Mouse (Mus musculus): ENCODE results near the gene Dusp18. TPM values are rescaled to one million over a fixed set of nuclear protein-coding genes. Genes with fewer than 3 reads are reported as not detected.

The Dusp18 gene
- total and polyA plus RNA-seq, 3 experiments, result 2.8 to 6.6 (median 4.8) TPM

DNA sequence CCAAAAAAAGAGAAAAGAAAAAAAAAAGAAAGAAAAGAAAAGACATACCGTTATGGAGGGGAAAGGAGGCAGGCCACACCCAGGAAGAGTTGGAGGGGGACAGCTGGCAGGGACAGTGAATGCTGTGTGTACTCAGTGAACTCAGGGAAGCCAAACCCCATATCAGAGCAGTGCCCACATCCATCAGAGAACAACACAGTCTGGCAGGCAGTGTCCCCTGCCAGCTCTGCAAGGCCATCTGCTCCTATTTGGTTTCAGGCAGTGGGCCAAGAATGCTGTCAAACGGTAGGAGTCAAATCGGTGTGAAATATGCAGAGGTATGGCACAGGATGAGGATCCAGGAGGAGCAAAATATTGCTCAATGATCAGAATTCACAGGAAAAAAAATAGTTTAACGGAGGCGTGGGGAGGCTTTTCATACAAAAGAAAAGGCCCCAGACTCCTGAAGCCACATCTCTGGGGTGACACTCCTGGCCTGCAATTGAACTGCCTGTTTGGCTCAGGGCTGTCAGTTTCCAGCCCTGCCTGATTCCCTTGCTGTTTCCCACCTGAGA is 41.5 kb upstream of the Dusp18 start:
- no peak overlapping the region for H3K9ac ChIP-seq (ENCODE audit: insufficient read depth, low read depth)
- H3K4me2 ChIP-seq (ENCODE audit: insufficient read depth, low read depth, poor library complexity, severe bottlenecking), result no peak overlapping the region
- peaks cover 0 to 5% of the 10 kb centered on the region in 2 experiments; a peak in 1 of 4 replicates for H3K4me1 ChIP-seq (ENCODE audit: control insufficient read depth in 1 of 2, insufficient read depth in 2 of 2)
- no peak for TF ChIP-seq SMC3 (IDR thresholded peaks at IDR 0.05; ENCODE audit: low read depth, low read length)
- H3K9me3 ChIP-seq (replicated peaks; ENCODE audit: low read length), result peaks cover 8% of the 10 kb centered on the region
- in situ Hi-C loops (cut with MboI; ENCODE audit: low pct_ligation_motif_present, low pct_unique_long_range_greater_than_20kb, low sequenced_read_pairs) (no loop called here), dilution Hi-C loops (cut with MboI; ENCODE audit: extremely low pct_ligation_motif_present, extremely low pct_unique_long_range_greater_than_20kb, low sequenced_read_pairs) (no loop called here)
- H3K79me2 ChIP-seq (replicated peaks; ENCODE audit: control insufficient read depth, extremely low read depth, insufficient read depth, poor library complexity, severe bottlenecking), result no peaks in the 10 kb centered on the region
- no peak overlapping the region for H3K4me3 ChIP-seq (replicated peaks in 1 of 3; ENCODE audit: low read depth in 2 of 3, low read length in 2 of 3, poor library complexity in 1 of 3)
- no peaks in the 10 kb centered on the region for H3K36me3 ChIP-seq (replicated peaks in 1 of 2; ENCODE audit: control insufficient read depth in 1 of 2, insufficient read depth in 1 of 2, low read length in 1 of 2)
- H3K27ac ChIP-seq (ENCODE audit: insufficient read depth, low read depth), result no peak overlapping the region
- no peak for DNase-seq (ENCODE audit: extremely low read depth)
- H3K27me3 ChIP-seq (replicated peaks), result peaks cover 4% of the 10 kb centered on the region

DNA sequence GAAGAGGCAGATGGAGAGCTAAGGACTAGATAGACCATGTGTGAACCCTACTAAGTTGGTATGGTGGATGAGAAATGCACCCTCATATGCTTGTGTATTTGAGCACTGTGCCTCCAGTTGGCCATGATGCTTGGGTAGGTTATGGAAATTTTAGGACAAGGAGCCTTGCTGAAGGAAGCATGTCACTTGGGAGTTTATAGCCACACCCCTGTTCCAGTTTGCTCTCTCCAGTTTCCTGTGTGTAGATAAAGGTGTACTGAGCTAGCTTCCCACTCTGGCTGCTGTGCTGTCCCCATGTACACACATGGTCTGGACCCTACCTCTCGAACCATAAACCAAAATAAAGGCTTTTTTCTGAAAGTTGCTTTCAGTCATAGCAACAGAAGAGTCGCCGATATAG is 40.9 kb upstream of the Dusp18 start:
- no peak for TF ChIP-seq ZC3H11A (IDR thresholded peaks at IDR 0.05; ENCODE audit: low read depth, low read length)
- TF ChIP-seq ZNF384 (IDR thresholded peaks at IDR 0.05; ENCODE audit: low read depth, low read length), result no peak
- TF ChIP-seq MAFK (IDR thresholded peaks at IDR 0.05; ENCODE audit: insufficient replicate concordance, low read length), result no peak
- no peak for TF ChIP-seq ELF1 (IDR thresholded peaks at IDR 0.05; ENCODE audit: low read depth, low read length)
- no peak for TF ChIP-seq MAX (IDR thresholded peaks at IDR 0.05; ENCODE audit: low read length)
- no peak for TF ChIP-seq SMC3 (IDR thresholded peaks at IDR 0.05; ENCODE audit: low read depth, low read length)
- no peak for TF ChIP-seq SIN3A (IDR thresholded peaks at IDR 0.05; ENCODE audit: low read length)
- TF ChIP-seq BHLHE40 (IDR thresholded peaks at IDR 0.05; ENCODE audit: low read depth, low read length), result no peak
- TF ChIP-seq IRF4 (IDR thresholded peaks at IDR 0.05; ENCODE audit: low read depth, low read length), result no peak
- TF ChIP-seq MYC (IDR thresholded peaks at IDR 0.05; ENCODE audit: low read depth, low read length), result no peak
- TF ChIP-seq UBTF (IDR thresholded peaks at IDR 0.05; ENCODE audit: low read depth, low read length), result no peak
- TF ChIP-seq KAT2A (IDR thresholded peaks at IDR 0.05; ENCODE audit: insufficient replicate concordance, low read length), result no peak
- no peak for TF ChIP-seq TBP (conservative IDR thresholded peaks at IDR 0.05; ENCODE audit: low read depth, low read length)
- no peak for TF ChIP-seq E2F4 (IDR thresholded peaks at IDR 0.05; ENCODE audit: insufficient replicate concordance, low read depth, low read length)
- no peak for TF ChIP-seq USF1 (IDR thresholded peaks at IDR 0.05; ENCODE audit: low read depth, low read length)
- TF ChIP-seq NELFE (IDR thresholded peaks at IDR 0.05; ENCODE audit: low read depth, low read length), result no peak
- no peak for TF ChIP-seq EP300 (IDR thresholded peaks at IDR 0.05; ENCODE audit: low read length)
- TF ChIP-seq PAX5 (IDR thresholded peaks at IDR 0.05; ENCODE audit: low read length), result no peak
- TF ChIP-seq MEF2A (IDR thresholded peaks at IDR 0.05; ENCODE audit: borderline replicate concordance, low read depth, low read length), result no peak
- no peak for TF ChIP-seq CHD2 (IDR thresholded peaks at IDR 0.05; ENCODE audit: low read length)
- dilution Hi-C loops (cut with MboI; ENCODE audit: extremely low pct_ligation_motif_present, extremely low pct_unique_long_range_greater_than_20kb, low sequenced_read_pairs), result no loop called here

More for the DNA sequence above, 40.9 kb upstream of the Dusp18 start:
- Histone ChIP-seq H3K9ac (ENCODE audit: insufficient read depth, low read depth) (no peak overlapping the region), H3K36me3 (replicated peaks in 1 of 2; ENCODE audit: control insufficient read depth in 1 of 2, insufficient read depth in 1 of 2, low read length in 1 of 2) (no peaks in the 10 kb centered on the region), H3K27ac (ENCODE audit: insufficient read depth, low read depth) (no peak overlapping the region), H3K4me2 (ENCODE audit: insufficient read depth, low read depth, poor library complexity, severe bottlenecking) (no peak overlapping the region), H3K79me2 (replicated peaks; ENCODE audit: control insufficient read depth, extremely low read depth, insufficient read depth, poor library complexity, severe bottlenecking) (no peaks in the 10 kb centered on the region), H3K27me3 (replicated peaks) (peaks cover 4% of the 10 kb centered on the region), H3K4me3 (replicated peaks in 1 of 3; ENCODE audit: low read depth in 2 of 3, low read length in 2 of 3, poor library complexity in 1 of 3) (no peak overlapping the region), H3K9me3 (replicated peaks; ENCODE audit: low read length) (peaks cover 8% of the 10 kb centered on the region), H3K4me1 (ENCODE audit: control insufficient read depth in 1 of 2, insufficient read depth in 2 of 2) (peaks cover 0 to 5% of the 10 kb centered on the region in 2 experiments; a peak in 1 of 4 replicates)
- in situ Hi-C loops (cut with MboI; ENCODE audit: low pct_ligation_motif_present, low pct_unique_long_range_greater_than_20kb, low sequenced_read_pairs), result no loop called here
- no peak for DNase-seq (ENCODE audit: extremely low read depth)
